Mouse (Mus musculus) kidney, embryonic 16.5 days (tissue): ENCODE measurements at regions not wholly inside any gene's neighbourhood (a gene's known extent, or its start where the extent isn't known, plus 50 kb on each side); places are given as distances from the start of the nearest gene placed in this dataset.

Source experiments
- ATAC-seq: fragments of 200-750 bp; cut with Nextera tagmentation; 2 replicates; pipeline ENCODE4 v1.8.0; 2017; ENCODE audit warnings: moderate TSS enrichment; ENCODE audit not compliant: low FRiP score, low TSS enrichment
- H3K27ac ChIP-seq: fragments of 300-500 bp; sonication (generic); 2 replicates; pipeline ENCODE4 v1.5.1; 2014; ENCODE audit warnings: low read length
- H3K27me3 ChIP-seq: fragments of 300-500 bp; sonication (generic); 2 replicates; pipeline ENCODE4 v1.6.1; 2014; ENCODE audit warnings: low read length, control low read depth, mixed read lengths; ENCODE audit not compliant: insufficient read depth
- H3K36me3 ChIP-seq: fragments of 300-500 bp; sonication (generic); 2 replicates; pipeline ENCODE4 v1.6.1; 2014; ENCODE audit warnings: low read length, control low read depth, mixed read lengths; ENCODE audit not compliant: insufficient read depth
- H3K4me1 ChIP-seq: fragments of 300-500 bp; sonication (generic); 2 replicates; pipeline ENCODE4 v1.6.1; 2014; ENCODE audit warnings: low read length, control low read depth, mixed read lengths; ENCODE audit not compliant: insufficient read depth
- H3K4me2 ChIP-seq: fragments of 300-500 bp; sonication (generic); replicated peaks from 2 replicates; pipeline ENCODE4 v1.6.1; 2014; ENCODE audit warnings: low read depth, low read length
- H3K4me3 ChIP-seq: fragments of 300-500 bp; sonication (generic); 2 replicates; pipeline ENCODE4 v1.5.1; 2014; ENCODE audit warnings: mild to moderate bottlenecking, low read length
- H3K9ac ChIP-seq: fragments of 300-500 bp; sonication (generic); replicated peaks from 2 replicates; pipeline ENCODE4 v1.6.1; 2014; ENCODE audit warnings: low read length
- H3K9me3 ChIP-seq: fragments of 300-500 bp; sonication (generic); 2 replicates; pipeline ENCODE4 v1.6.1; 2016; ENCODE audit warnings: low read length, control low read depth
- WGBS: fragments of 180-500 bp; shearing (Covaris S2); extraction: QIAGEN DNeasy Blood & Tissue Kit; methylation state at CpG from one replicate; pipeline ENCODE4 v1.1.7; 2014; 5-methylcytosine and 5-hydroxymethylcytosine counted together

GRCm38 (mm10) chr8:116364751-116365150 lies 140.0 kb upstream of the Dynlrb2 start:
- no peaks in the 10 kb centered on the region for H3K27me3 ChIP-seq
- ATAC-seq, result peak; percentile 23; the same call in 1 of the 2 replicates
- 79% methylated on average over 1 of the region's 1 CpGs for WGBS
- H3K4me1 ChIP-seq, result 0 out of 2 replicates have a peak, but pooled peaks cover 4% of the 10 kb centered on the region
- H3K9me3 ChIP-seq, result no peaks in the 10 kb centered on the region
- H3K4me3 ChIP-seq, result no peak overlapping the region
- H3K9ac ChIP-seq, result no peak overlapping the region
- H3K4me2 ChIP-seq, result no peak overlapping the region
- no peaks in the 10 kb centered on the region for H3K36me3 ChIP-seq
- no peak overlapping the region for H3K27ac ChIP-seq

GRCm38 (mm10) chr8:116364172-116364571 lies 140.6 kb upstream of the Dynlrb2 start:
- 0 out of 2 replicates have a peak, but pooled peaks cover 4% of the 10 kb centered on the region for H3K4me1 ChIP-seq
- no peak overlapping the region for H3K9ac ChIP-seq
- peak; percentile 78; the same call in 1 of the 2 replicates for ATAC-seq
- no peak overlapping the region for H3K4me3 ChIP-seq
- WGBS, result 73% methylated on average over 2 of the region's 2 CpGs
- H3K27ac ChIP-seq, result no peak overlapping the region
- no peaks in the 10 kb centered on the region for H3K27me3 ChIP-seq
- no peak overlapping the region for H3K4me2 ChIP-seq
- no peaks in the 10 kb centered on the region for H3K36me3 ChIP-seq
- no peaks in the 10 kb centered on the region for H3K9me3 ChIP-seq

DNA sequence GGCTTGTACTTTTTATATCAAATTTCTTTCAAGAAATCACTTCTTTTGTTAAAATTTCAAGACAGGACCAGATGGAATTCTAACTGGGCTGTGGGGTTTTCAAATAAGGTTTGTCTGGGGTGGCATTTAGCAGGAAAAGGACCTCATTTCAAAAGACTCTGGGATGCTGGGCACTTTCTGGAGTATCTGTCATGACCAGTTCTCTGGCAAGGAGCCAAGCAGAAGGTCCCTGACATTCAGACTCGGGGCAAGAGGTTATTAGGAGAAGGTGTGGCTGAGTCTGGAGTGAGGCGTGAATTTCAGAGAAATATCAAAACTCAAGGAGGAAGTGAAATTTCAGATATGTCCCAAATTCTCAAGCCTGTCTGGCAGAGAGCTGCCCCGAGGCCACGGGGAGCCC lies 142.4 kb upstream of the Dynlrb2 start:
- no peak overlapping the region for H3K27ac ChIP-seq
- H3K4me3 ChIP-seq, result no peak overlapping the region
- H3K4me1 ChIP-seq, result 0 out of 2 replicates have a peak, but pooled peaks cover 4% of the 10 kb centered on the region
- WGBS, result 55% methylated on average over 4 of the region's 4 CpGs
- H3K9me3 ChIP-seq, result no peaks in the 10 kb centered on the region
- H3K36me3 ChIP-seq, result no peaks in the 10 kb centered on the region
- H3K9ac ChIP-seq, result no peak overlapping the region
- H3K27me3 ChIP-seq, result no peaks in the 10 kb centered on the region
- no peak overlapping the region for H3K4me2 ChIP-seq
- ATAC-seq, result no peak

- WGBS, result 87% methylated on average over 4 of the region's 4 CpGs
Measured at GRCm38 (mm10) chr8:116359761-116360160, 145.0 kb upstream of the Dynlrb2 start.

GRCm38 (mm10) chr8:116354756-116355155 lies 150.0 kb upstream of the Dynlrb2 start:
- no peaks in the 10 kb centered on the region for H3K4me1 ChIP-seq
- H3K9ac ChIP-seq, result no peak overlapping the region
- no peaks in the 10 kb centered on the region for H3K36me3 ChIP-seq
- no peak overlapping the region for H3K4me3 ChIP-seq
- no peak overlapping the region for H3K4me2 ChIP-seq
- WGBS, result 62% methylated on average over 6 of the region's 6 CpGs
- H3K27me3 ChIP-seq, result no peaks in the 10 kb centered on the region
- ATAC-seq, result no peak
- H3K27ac ChIP-seq, result no peak overlapping the region
- no peaks in the 10 kb centered on the region for H3K9me3 ChIP-seq

More at GRCm38 (mm10) chr8:116359761-116360160, 145.0 kb upstream of the Dynlrb2 start:
- ATAC-seq, result no peak
- no peak overlapping the region for H3K4me3 ChIP-seq
- no peak overlapping the region for H3K9ac ChIP-seq
- 0 out of 2 replicates have a peak, but pooled peaks cover 4% of the 10 kb centered on the region for H3K4me1 ChIP-seq
- H3K36me3 ChIP-seq, result no peaks in the 10 kb centered on the region
- H3K4me2 ChIP-seq, result no peak overlapping the region
- H3K27ac ChIP-seq, result no peak overlapping the region
- no peaks in the 10 kb centered on the region for H3K27me3 ChIP-seq
- H3K9me3 ChIP-seq, result no peaks in the 10 kb centered on the region

- 86% methylated on average over 5 of the region's 5 CpGs for WGBS
- Histone ChIP-seq H3K27ac (no peak overlapping the region), H3K9ac (no peak overlapping the region), H3K4me2 (no peak overlapping the region), H3K9me3 (no peaks in the 10 kb centered on the region), H3K36me3 (no peaks in the 10 kb centered on the region), H3K4me3 (no peak overlapping the region), H3K27me3 (no peaks in the 10 kb centered on the region), H3K4me1 (no peaks in the 10 kb centered on the region)
- no peak for ATAC-seq
Measured at GRCm38 (mm10) chr8:116353911-116354310, 150.9 kb upstream of the Dynlrb2 start.

GRCm38 (mm10) chr8:116352635-116353034 lies 152.1 kb upstream of the Dynlrb2 start:
- Histone ChIP-seq H3K27ac (no peak overlapping the region), H3K9ac (no peak overlapping the region), H3K4me3 (no peak overlapping the region), H3K4me1 (no peaks in the 10 kb centered on the region), H3K4me2 (no peak overlapping the region), H3K36me3 (no peaks in the 10 kb centered on the region), H3K9me3 (no peaks in the 10 kb centered on the region), H3K27me3 (no peaks in the 10 kb centered on the region)
- ATAC-seq, result no peak
- 89% methylated on average over 2 of the region's 2 CpGs for WGBS

DNA sequence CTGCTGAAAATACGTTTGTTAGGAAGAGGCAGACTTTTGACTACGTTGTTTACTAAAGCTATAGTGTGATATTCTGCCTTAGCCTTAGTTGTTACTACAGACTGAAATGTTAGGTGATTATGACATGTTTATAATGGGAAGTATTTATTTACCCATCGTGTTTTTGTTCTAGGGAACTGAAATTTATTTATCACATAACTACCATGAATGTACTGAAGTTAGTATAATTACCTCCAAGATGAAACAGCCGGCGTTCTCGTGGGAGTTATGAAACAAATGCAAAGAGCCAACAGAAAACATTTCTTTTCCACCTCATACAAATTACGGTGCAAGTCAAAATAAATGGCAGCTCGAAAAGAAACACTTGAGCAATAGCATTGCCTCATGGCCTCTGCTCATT lies 155.8 kb upstream of the Dynlrb2 start:
- ATAC-seq, result no peak
- Histone ChIP-seq H3K9ac (no peak overlapping the region), H3K4me3 (no peak overlapping the region), H3K4me1 (no peaks in the 10 kb centered on the region), H3K9me3 (no peaks in the 10 kb centered on the region), H3K36me3 (no peaks in the 10 kb centered on the region), H3K4me2 (no peak overlapping the region), H3K27me3 (no peaks in the 10 kb centered on the region), H3K27ac (no peak overlapping the region)
- 70% methylated on average over 8 of the region's 8 CpGs for WGBS

DNA sequence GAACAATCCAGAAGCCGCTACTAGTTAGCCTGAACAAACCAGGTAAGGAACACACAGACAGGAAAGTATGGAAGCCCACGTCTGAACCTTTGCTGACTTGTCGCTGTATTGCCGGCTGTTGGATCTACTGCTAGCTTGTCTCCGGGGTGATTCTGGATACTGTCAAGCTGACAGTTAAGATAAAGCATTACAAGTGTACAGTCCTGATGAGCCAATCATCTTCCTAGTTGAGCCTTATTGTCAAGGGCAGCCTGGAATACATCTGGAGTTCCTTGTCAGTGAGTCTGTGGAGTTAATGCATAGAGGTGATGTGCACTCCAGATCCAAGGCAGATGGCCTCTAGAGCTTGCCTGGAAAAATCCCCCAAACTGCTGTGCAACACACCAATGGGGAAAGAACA lies 157.8 kb upstream of the Dynlrb2 start:
- Histone ChIP-seq H3K4me3 (no peak overlapping the region), H3K4me2 (no peak overlapping the region), H3K9me3 (no peaks in the 10 kb centered on the region), H3K4me1 (no peaks in the 10 kb centered on the region), H3K27ac (no peak overlapping the region), H3K27me3 (no peaks in the 10 kb centered on the region), H3K36me3 (no peaks in the 10 kb centered on the region), H3K9ac (no peak overlapping the region)
- 87% methylated on average over 5 of the region's 5 CpGs for WGBS
- ATAC-seq, result no peak

DNA sequence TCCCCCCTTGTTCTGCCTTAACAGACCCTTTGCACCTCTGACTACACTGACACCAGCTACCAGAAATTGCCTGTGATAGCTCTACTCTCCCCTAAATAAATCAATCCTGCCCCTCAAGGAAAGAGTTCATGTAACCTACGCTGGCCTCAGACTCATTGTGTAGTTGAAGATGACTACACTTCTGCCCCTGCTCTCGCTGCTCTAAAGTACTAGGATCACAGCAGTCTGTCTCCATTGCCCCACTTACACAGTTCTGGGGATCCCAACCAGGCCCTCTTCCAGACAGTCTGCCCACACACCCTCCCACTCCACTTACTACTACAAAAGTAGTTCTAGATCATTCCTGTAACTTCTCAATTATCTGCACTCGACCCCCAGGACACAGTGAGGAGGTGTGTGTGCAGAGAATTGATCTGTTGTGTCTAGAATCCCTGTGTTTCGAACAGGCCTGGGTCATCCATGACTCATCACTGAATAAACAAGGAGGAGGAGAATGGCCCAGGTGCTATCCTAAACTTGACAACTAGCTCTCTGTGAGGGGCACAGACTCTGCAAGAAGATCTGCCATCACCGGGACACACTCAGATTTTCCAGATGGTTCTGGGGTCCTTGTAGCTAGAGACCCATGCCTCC lies 160.1 kb upstream of the Dynlrb2 start:
- Histone ChIP-seq H3K9me3 (no peaks in the 10 kb centered on the region), H3K36me3 (no peaks in the 10 kb centered on the region), H3K9ac (no peak overlapping the region), H3K4me3 (no peak overlapping the region), H3K27me3 (no peaks in the 10 kb centered on the region), H3K27ac (no peak overlapping the region), H3K4me2 (no peak overlapping the region), H3K4me1 (no peaks in the 10 kb centered on the region)
- 78% methylated on average over 5 of the region's 5 CpGs for WGBS
- no peak for ATAC-seq
